Mouse (Mus musculus) MEL (cell line): ENCODE measurements around the gene Shroom4. TPM values are rescaled to one million over a fixed set of nuclear protein-coding genes. Genes with fewer than 3 reads are reported as not detected.

Experiments
- DNase-seq: peaks from one replicate; pipeline ENCODE4 v3.0.0; 2011; ENCODE audit warnings: low read depth, low spot score
- H3K27ac ChIP-seq: 2 replicates; pipeline ENCODE4 v1.5.1; 2012; ENCODE audit warnings: low read depth, mild to moderate bottlenecking, control low read depth, low read length, moderate library complexity; ENCODE audit not compliant: control insufficient read depth
- H3K27me3 ChIP-seq, 2 experiments: fragments of 150-350 bp in 1 of 2; sonication (generic) in 1 of 2; 2 replicates each; pipeline ENCODE4 v1.6.1; 2012; ENCODE audit warnings: low read length in 2 of 2, mild to moderate bottlenecking in 2 of 2, improper control_type of control experiment in 1 of 2, moderate library complexity in 1 of 2; ENCODE audit not compliant: insufficient read depth in 2 of 2, control insufficient read depth in 1 of 2
- H3K36me3 ChIP-seq, 2 experiments: 2 replicates each; pipeline ENCODE4 v1.6.1; 2012 to 2014; ENCODE audit warnings: low read length in 2 of 2, improper control_type of control experiment in 1 of 2, inconsistent platforms in 1 of 2, mild to moderate bottlenecking in 1 of 2; ENCODE audit not compliant: insufficient read depth in 2 of 2, control insufficient read depth in 1 of 2
- H3K4me1 ChIP-seq, 2 experiments: fragments of 150-350 bp in 1 of 2; sonication (generic) in 1 of 2; 2 replicates each; pipeline ENCODE4 v1.6.1; 2012; ENCODE audit warnings: low read length in 2 of 2, improper control_type of control experiment in 1 of 2, mild to moderate bottlenecking in 1 of 2; ENCODE audit not compliant: insufficient read depth in 2 of 2, control insufficient read depth in 1 of 2
- H3K4me3 ChIP-seq, 2 experiments: fragments of 150-350 bp in 1 of 2; sonication (generic) in 1 of 2; 2 replicates each; pipeline ENCODE4 v1.5.1; 2012; ENCODE audit warnings: low read depth in 2 of 2, low read length in 2 of 2, mild to moderate bottlenecking in 2 of 2, moderate library complexity in 2 of 2, control low read depth in 1 of 2, improper control_type of control experiment in 1 of 2; ENCODE audit not compliant: control insufficient read depth in 1 of 2, insufficient read depth in 1 of 2
- H3K79me2 ChIP-seq: 2 replicates; pipeline ENCODE4 v1.6.1; 2012; ENCODE audit warnings: mild to moderate bottlenecking, low read length, moderate library complexity; ENCODE audit not compliant: control insufficient read depth, poor library complexity, insufficient read depth
- H3K9ac ChIP-seq: 2 replicates; pipeline ENCODE4 v1.6.1; 2012; ENCODE audit warnings: low read depth, mild to moderate bottlenecking, control low read depth, low read length, moderate library complexity; ENCODE audit not compliant: control insufficient read depth, poor library complexity, severe bottlenecking
- H3K9me3 ChIP-seq: fragments of 150-350 bp; sonication (generic); replicated peaks from 2 replicates; pipeline ENCODE4 v1.6.1; 2012; ENCODE audit warnings: mild to moderate bottlenecking, low read length, improper control_type of control experiment, moderate library complexity; ENCODE audit not compliant: insufficient read depth
- BHLHE40 ChIP-seq: IDR thresholded peaks from 2 replicates; pipeline ENCODE4 v1.6.1; 2012; ENCODE audit warnings: low read depth, mild to moderate bottlenecking, inconsistent platforms, low read length, improper control_type of control experiment, borderline replicate concordance
- CHD1 ChIP-seq: IDR thresholded peaks from 2 replicates; pipeline ENCODE4 v1.6.1; 2012; ENCODE audit warnings: low read depth, mild to moderate bottlenecking, inconsistent platforms, low read length, improper control_type of control experiment
- CHD2 ChIP-seq: IDR thresholded peaks from 2 replicates; pipeline ENCODE4 v1.6.1; 2011; ENCODE audit warnings: low read length, improper control_type of control experiment
- E2F4 ChIP-seq: IDR thresholded peaks from 2 replicates; pipeline ENCODE4 v1.6.1; 2011; ENCODE audit warnings: low read depth, low read length, improper control_type of control experiment, borderline replicate concordance
- ELF1 ChIP-seq: IDR thresholded peaks from 2 replicates; pipeline ENCODE4 v1.6.1; 2014; ENCODE audit warnings: low read depth, mild to moderate bottlenecking, inconsistent platforms, low read length, improper control_type of control experiment, moderate library complexity
- ETS1 ChIP-seq: IDR thresholded peaks from 2 replicates; pipeline ENCODE4 v1.6.1; 2012; ENCODE audit warnings: low read depth, mild to moderate bottlenecking, inconsistent platforms, low read length, improper control_type of control experiment, moderate library complexity
- GABPA ChIP-seq: IDR thresholded peaks from 2 replicates; pipeline ENCODE4 v1.6.1; 2012; ENCODE audit warnings: low read depth, mild to moderate bottlenecking, inconsistent platforms, low read length, improper control_type of control experiment, moderate library complexity
- GATA1 ChIP-seq: IDR thresholded peaks from 2 replicates; pipeline ENCODE4 v1.6.1; 2011; ENCODE audit warnings: low read depth, low read length, improper control_type of control experiment
- HCFC1 ChIP-seq: IDR thresholded peaks from 2 replicates; pipeline ENCODE4 v1.6.1; 2012; ENCODE audit warnings: low read depth, mild to moderate bottlenecking, inconsistent platforms, low read length, improper control_type of control experiment, moderate library complexity
- JUND ChIP-seq: IDR thresholded peaks from 2 replicates; pipeline ENCODE4 v1.6.1; 2011; ENCODE audit warnings: low read depth, mild to moderate bottlenecking, improper control_type of control experiment, low read length
- KAT2A ChIP-seq: conservative IDR thresholded peaks from 2 replicates; pipeline ENCODE4 v1.6.1; 2012; ENCODE audit warnings: low read depth, low read length, improper control_type of control experiment, inconsistent platforms
- MAFK ChIP-seq: IDR thresholded peaks from 2 replicates; pipeline ENCODE4 v1.6.1; 2011; ENCODE audit warnings: low read depth, mild to moderate bottlenecking, low read length, improper control_type of control experiment, borderline replicate concordance
- MAX ChIP-seq: IDR thresholded peaks from 2 replicates; pipeline ENCODE4 v1.6.1; 2011; ENCODE audit warnings: low read length, improper control_type of control experiment
- MEF2A ChIP-seq: IDR thresholded peaks from 2 replicates; pipeline ENCODE4 v1.6.1; 2014; ENCODE audit warnings: low read depth, mild to moderate bottlenecking, inconsistent platforms, low read length, improper control_type of control experiment; ENCODE audit not compliant: poor library complexity, insufficient replicate concordance, severe bottlenecking; ENCODE audit errors: extremely low read depth
- MYB ChIP-seq: IDR thresholded peaks from 2 replicates; pipeline ENCODE4 v1.6.1; 2011; ENCODE audit warnings: mild to moderate bottlenecking, low read depth, low read length, improper control_type of control experiment
- MYC ChIP-seq: IDR thresholded peaks from 2 replicates; pipeline ENCODE4 v1.6.1; 2011; ENCODE audit warnings: low read depth, mild to moderate bottlenecking, low read length, improper control_type of control experiment, moderate library complexity
- NELFE ChIP-seq: IDR thresholded peaks from 2 replicates; pipeline ENCODE4 v1.6.1; 2011; ENCODE audit warnings: low read depth, low read length, improper control_type of control experiment
- NRF1 ChIP-seq: IDR thresholded peaks from 2 replicates; pipeline ENCODE4 v1.6.1; 2014; ENCODE audit warnings: low read depth, mild to moderate bottlenecking, inconsistent platforms, low read length, improper control_type of control experiment, moderate library complexity; ENCODE audit not compliant: poor library complexity, insufficient read depth, severe bottlenecking
- POLR2A ChIP-seq, 2 experiments: IDR thresholded peaks; 2 replicates each; pipeline ENCODE4 v1.6.1; 2011 to 2012; ENCODE audit warnings: low read length in 2 of 2, mild to moderate bottlenecking in 2 of 2, control low read depth in 1 of 2, improper control_type of control experiment in 1 of 2, low read depth in 1 of 2, moderate library complexity in 1 of 2; ENCODE audit not compliant: control insufficient read depth in 1 of 2, insufficient read depth in 1 of 2, poor library complexity in 1 of 2
- POLR2AphosphoS5 ChIP-seq: IDR thresholded peaks from 2 replicates; pipeline ENCODE4 v1.6.1; 2012; ENCODE audit warnings: low read depth, borderline replicate concordance, mild to moderate bottlenecking, inconsistent platforms, low read length, moderate library complexity, mixed read lengths
- RCOR1 ChIP-seq: IDR thresholded peaks from 2 replicates; pipeline ENCODE4 v1.6.1; 2012; ENCODE audit warnings: low read depth, mild to moderate bottlenecking, inconsistent platforms, low read length, improper control_type of control experiment
- SMC3 ChIP-seq: IDR thresholded peaks from 2 replicates; pipeline ENCODE4 v1.6.1; 2011; ENCODE audit warnings: low read depth, low read length, improper control_type of control experiment
- TAL1 ChIP-seq: IDR thresholded peaks from 2 replicates; pipeline ENCODE4 v1.6.1; 2012; ENCODE audit warnings: mild to moderate bottlenecking, inconsistent platforms, low read length, moderate library complexity, mixed read lengths
- TBP ChIP-seq: IDR thresholded peaks from 2 replicates; pipeline ENCODE4 v1.8.0; 2011; ENCODE audit warnings: low read depth, low read length, improper control_type of control experiment
- TCF12 ChIP-seq: IDR thresholded peaks from 2 replicates; pipeline ENCODE4 v1.6.1; 2014; ENCODE audit warnings: low read depth, mild to moderate bottlenecking, inconsistent platforms, low read length, improper control_type of control experiment, moderate library complexity
- USF2 ChIP-seq, 2 experiments: IDR thresholded peaks; 2 replicates each; pipeline ENCODE4 v1.6.1; 2011 to 2012; ENCODE audit warnings: improper control_type of control experiment in 2 of 2, low read length in 2 of 2, borderline replicate concordance in 1 of 2, inconsistent platforms in 1 of 2, low read depth in 1 of 2, mild to moderate bottlenecking in 1 of 2; ENCODE audit not compliant: insufficient read depth in 1 of 2
- ZC3H11A ChIP-seq: IDR thresholded peaks from 2 replicates; pipeline ENCODE4 v1.6.1; 2012; ENCODE audit warnings: low read depth, mild to moderate bottlenecking, inconsistent platforms, low read length, improper control_type of control experiment
- ZKSCAN1 ChIP-seq: IDR thresholded peaks from 2 replicates; pipeline ENCODE4 v1.6.1; 2012; ENCODE audit warnings: low read depth, mild to moderate bottlenecking, inconsistent platforms, low read length, improper control_type of control experiment, moderate library complexity
- polyA plus RNA-seq, 2 experiments: library from polyadenylated mRNA; stranded (reverse) in 1 of 2; unstranded in 1 of 2; fragments of >175 nt in 1 of 2; fragments of >200 nt in 1 of 2; gene quantifications; 2 replicates each; pipeline versions ENCODE4 v1.2.1 to v1.2.4; 2012; ENCODE audit warnings: low replicate concordance in 2 of 2, low read depth in 1 of 2; ENCODE audit not compliant: insufficient read length in 2 of 2, insufficient read depth in 1 of 2, missing spikeins in 1 of 2
- total RNA-seq: library from RNA; depleted of rRNA; stranded (reverse); fragments of 300-350 nt; gene quantifications from 2 replicates; pipeline ENCODE4 v1.2.3, GENCODE M21; 2012

The Shroom4 gene
- total and polyA plus RNA-seq, 3 experiments, result not detected

GRCm38 (mm10) chrX:6565066-6565465, 165.4 kb downstream of the Shroom4 start:
- no peaks in the 10 kb centered on the region for H3K4me1 ChIP-seq
- DNase-seq, result no peak
- no peak for TF ChIP-seq CHD1
- no peak for TF ChIP-seq MYC
- TF ChIP-seq SMC3, result no peak
- no peak for TF ChIP-seq KAT2A
- no peak for TF ChIP-seq POLR2AphosphoS5
- TF ChIP-seq MYB, result no peak
- no peak for TF ChIP-seq E2F4
- no peak for TF ChIP-seq MEF2A
- no peak for TF ChIP-seq GABPA
- TF ChIP-seq ZKSCAN1, result no peak
- no peak for TF ChIP-seq ZC3H11A
- no peak for TF ChIP-seq MAFK
- no peak for TF ChIP-seq ETS1
- TF ChIP-seq TCF12, result no peak
- TF ChIP-seq POLR2A (IDR thresholded peaks at IDR 0.05; ENCODE audit: control insufficient read depth in 1 of 2, insufficient read depth in 1 of 2, low read depth in 1 of 2, low read length in 2 of 2, poor library complexity in 1 of 2), result no peak
- no peak for TF ChIP-seq TAL1
- TF ChIP-seq RCOR1, result no peak
- TF ChIP-seq JUND, result no peak
- no peak for TF ChIP-seq BHLHE40
- TF ChIP-seq NELFE, result no peak
- TF ChIP-seq, all 39 proteins: peak for 0
- no peaks in the 10 kb centered on the region for H3K9me3 ChIP-seq
- H3K27me3 ChIP-seq, result no peaks in the 10 kb centered on the region
- H3K4me3 ChIP-seq, result no peak overlapping the region
- no peaks in the 10 kb centered on the region for H3K36me3 ChIP-seq
- no peak overlapping the region for H3K27ac ChIP-seq
- no peak overlapping the region for H3K9ac ChIP-seq
- H3K79me2 ChIP-seq, result no peaks in the 10 kb centered on the region

GRCm38 (mm10) chrX:6574511-6574910, 174.9 kb downstream of the Shroom4 start:
- Histone ChIP-seq H3K36me3 (no peaks in the 10 kb centered on the region), H3K27me3 (no peaks in the 10 kb centered on the region), H3K9ac (no peak overlapping the region), H3K4me1 (no peaks in the 10 kb centered on the region), H3K9me3 (no peaks in the 10 kb centered on the region), H3K27ac (no peak overlapping the region), H3K79me2 (no peaks in the 10 kb centered on the region), H3K4me3 (no peak overlapping the region)
- no peak for DNase-seq
- TF ChIP-seq GATA1, result no peak
- no peak for TF ChIP-seq TBP
- TF ChIP-seq JUND, result no peak
- TF ChIP-seq MAX, result no peak
- no peak for TF ChIP-seq MYC
- no peak for TF ChIP-seq CHD2
- TF ChIP-seq MYB, result no peak
- no peak for TF ChIP-seq HCFC1
- TF ChIP-seq KAT2A, result no peak
- no peak for TF ChIP-seq USF2 (IDR thresholded peaks at IDR 0.05; ENCODE audit: borderline replicate concordance in 1 of 2, insufficient read depth in 1 of 2, low read depth in 1 of 2, low read length in 2 of 2)
- no peak for TF ChIP-seq GABPA
- TF ChIP-seq POLR2AphosphoS5, result no peak
- TF ChIP-seq NELFE, result no peak
- TF ChIP-seq ELF1, result no peak
- no peak for TF ChIP-seq SMC3
- TF ChIP-seq ZKSCAN1, result no peak
- TF ChIP-seq NRF1, result no peak
